Mouse (Mus musculus) kidney, postnatal 14 days (tissue): ENCODE results near the gene Cog1.

Experiments used
- DNase-seq: peaks from one replicate; pipeline ENCODE4 v3.0.0; 2022; ENCODE audit warnings: mixed read lengths

Gene Cog1

GRCm38 (mm10) chr11:113708629-113709213 lies 59.8 kb downstream of the Cog1 start:
- no peak for DNase-seq

GRCm38 (mm10) chr11:113709272-113709671 lies 60.3 kb downstream of the Cog1 start:
- no peak for DNase-seq

GRCm38 (mm10) chr11:113709731-113710256 lies 60.8 kb downstream of the Cog1 start, which contains the start of gene Cpsf4l:
Cpsf4l (minus strand) TSS chr11:113710017.
- peak; percentile 50 for DNase-seq

- no peak for DNase-seq
Observed at GRCm38 (mm10) chr11:113710257-113710777, 61.3 kb downstream of the Cog1 start.

GRCm38 (mm10) chr11:113711061-113711460 lies 62.1 kb downstream of the Cog1 start:
- DNase-seq: no peak

- DNase-seq: no peak
Observed at GRCm38 (mm10) chr11:113715078-113715674, 66.2 kb downstream of the Cog1 start.

- DNase-seq: no peak
Observed at GRCm38 (mm10) chr11:113716132-113716531, 67.2 kb downstream of the Cog1 start.
